Mouse (Mus musculus): ENCODE measurements around the gene Atrnl1.
"Not testable (repeated sequence)": the region's sequence is repeated elsewhere in the genome, so short reads cannot be mapped to it uniquely, and the experiment has no call there.

Gene Atrnl1

DNA sequence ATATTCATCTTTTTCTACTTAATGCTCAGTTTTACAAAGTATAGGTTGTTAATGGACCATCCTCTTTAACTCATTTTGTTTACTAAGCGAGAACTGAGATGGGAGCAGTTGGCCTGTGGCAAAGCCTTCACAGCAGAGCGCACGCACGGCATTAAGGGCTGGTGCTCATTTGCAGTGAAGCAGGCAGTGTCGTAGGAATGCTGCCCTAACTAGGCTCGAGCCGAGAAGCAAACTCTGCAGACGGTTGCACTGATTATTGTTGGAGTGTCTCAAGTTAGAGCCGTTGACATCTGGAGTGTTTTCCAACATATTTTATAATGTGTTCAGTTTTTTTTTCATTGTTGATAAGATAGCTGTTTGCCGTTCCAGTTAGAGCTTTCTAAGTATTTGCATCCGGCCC lies 206.9 kb downstream of the Atrnl1 start:
- DNase-seq (ENCODE audit: low read depth): no peak

- DNase-seq (ENCODE audit: low read depth): no peak
Observed at GRCm38 (mm10) chr19:57823446-57823845, 212.6 kb downstream of the Atrnl1 start.

DNA sequence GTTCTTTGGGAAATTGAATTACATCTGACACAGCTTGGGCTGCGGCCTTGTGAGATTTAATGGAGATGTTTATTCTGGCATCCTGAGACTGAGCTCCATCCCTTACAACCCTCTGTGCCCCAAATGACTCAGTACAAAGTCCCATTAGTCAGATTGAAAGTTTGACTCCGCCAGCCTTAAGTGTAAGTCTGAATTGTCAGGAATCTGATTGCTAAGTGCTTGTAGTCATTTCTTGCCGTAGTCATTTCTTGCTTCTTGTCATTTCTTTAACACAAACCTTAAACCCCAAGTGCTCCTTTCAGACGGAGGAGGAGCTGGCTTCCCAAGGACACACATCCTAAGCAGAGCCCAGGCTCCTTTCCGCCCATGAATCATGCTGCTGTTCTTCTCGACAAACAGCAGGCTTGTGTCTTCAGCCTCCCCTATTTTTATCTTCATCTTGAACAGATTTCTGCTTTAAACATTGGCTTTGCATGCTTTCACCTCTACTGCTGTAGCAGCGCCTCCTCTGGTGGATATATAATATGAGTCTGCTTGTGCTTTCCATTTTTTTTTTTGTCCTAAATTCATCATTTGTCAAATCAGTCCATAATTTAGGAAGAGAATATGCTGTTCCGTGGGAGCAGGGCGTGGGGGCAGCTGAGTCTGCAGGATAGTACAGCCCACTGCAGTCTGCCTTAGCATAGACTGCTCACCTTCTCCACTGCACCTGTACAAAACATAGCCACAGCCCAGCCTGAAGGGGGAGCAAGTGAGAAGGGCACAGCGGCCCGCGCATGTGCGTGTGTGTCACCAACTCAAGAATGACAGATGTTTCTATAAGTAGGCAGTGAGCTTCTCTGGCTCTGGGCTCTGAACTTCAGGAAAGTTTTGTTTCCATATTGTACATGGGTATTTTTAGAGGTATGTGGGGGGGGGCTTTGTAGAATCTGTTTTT lies 214.7 kb downstream of the Atrnl1 start:
- peak; percentile 80 for DNase-seq (ENCODE audit: low read depth)

DNA sequence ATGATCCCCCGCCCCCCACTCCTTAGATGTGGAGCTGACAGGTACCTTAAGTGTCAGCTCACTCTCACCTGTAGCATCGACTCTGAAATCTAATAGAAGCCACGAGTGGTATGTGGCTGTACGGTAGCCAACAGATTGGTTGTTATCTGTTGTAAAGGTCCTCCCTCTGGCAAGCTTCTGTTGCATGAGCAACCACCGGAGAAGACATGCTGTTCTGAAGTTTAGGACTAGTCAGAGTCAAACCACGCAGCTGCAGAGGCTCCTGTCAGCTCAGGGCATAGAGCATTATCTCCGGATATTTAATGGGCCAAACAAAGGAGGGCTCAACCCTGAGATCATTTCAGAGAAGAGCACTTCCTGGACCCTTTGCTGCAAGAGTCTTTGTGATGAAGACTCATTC lies 222.2 kb downstream of the Atrnl1 start:
- no peak for DNase-seq (ENCODE audit: low read depth)

- DNase-seq (ENCODE audit: low read depth): no peak
Observed at GRCm38 (mm10) chr19:57837882-57838281, 227.0 kb downstream of the Atrnl1 start.

- no peak for DNase-seq (ENCODE audit: low read depth)
Observed at GRCm38 (mm10) chr19:57838546-57838945, 227.7 kb downstream of the Atrnl1 start.

DNA sequence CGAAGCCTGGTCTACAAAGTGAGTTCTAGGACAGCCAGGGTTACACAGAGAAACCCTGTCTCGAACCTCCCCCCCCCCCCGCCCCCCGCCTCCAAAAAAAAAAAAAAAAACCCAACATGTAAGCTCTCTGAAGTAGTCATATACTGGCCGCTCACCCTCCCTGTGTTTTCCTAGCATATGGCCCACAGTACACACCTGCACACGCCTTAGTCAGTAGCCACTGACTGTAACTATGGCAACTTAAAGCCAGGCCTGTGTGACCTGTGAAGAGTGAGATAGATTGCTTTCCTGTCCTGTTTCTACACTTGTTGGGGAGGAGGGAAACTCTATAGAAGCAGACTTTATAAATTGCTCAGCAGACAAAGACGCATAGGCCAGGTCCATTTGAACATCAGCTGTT lies 239.1 kb downstream of the Atrnl1 start:
- no peak for DNase-seq (ENCODE audit: low read depth)

- DNase-seq (ENCODE audit: low read depth): no peak
Observed at GRCm38 (mm10) chr19:57868350-57868749, 257.5 kb downstream of the Atrnl1 start.

- no peak for DNase-seq (ENCODE audit: low read depth)
Observed at GRCm38 (mm10) chr19:57870871-57871270, 260.0 kb downstream of the Atrnl1 start.

- DNase-seq (ENCODE audit: low read depth): no peak
Observed at GRCm38 (mm10) chr19:57876057-57876456, 265.2 kb downstream of the Atrnl1 start.

DNA sequence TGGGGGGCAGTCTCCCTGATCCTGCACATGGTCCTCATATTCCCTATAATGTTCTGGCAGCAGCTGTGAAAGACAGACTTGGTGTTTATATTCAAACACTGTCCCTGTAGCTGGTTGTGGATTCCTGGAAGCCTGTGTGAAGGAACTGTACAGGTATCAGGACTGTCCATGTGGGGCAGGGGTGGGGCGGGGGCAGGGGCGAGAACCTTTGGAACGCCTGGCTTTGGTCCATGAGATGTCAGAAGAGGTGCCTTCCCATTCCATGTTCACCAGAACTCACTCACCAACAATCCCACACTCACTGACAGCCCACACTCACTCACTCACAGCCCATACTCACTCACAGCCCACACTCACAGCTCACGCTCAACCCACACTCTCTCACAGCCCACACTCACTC lies 266.5 kb downstream of the Atrnl1 start:
- no peak for DNase-seq (ENCODE audit: low read depth)

DNA sequence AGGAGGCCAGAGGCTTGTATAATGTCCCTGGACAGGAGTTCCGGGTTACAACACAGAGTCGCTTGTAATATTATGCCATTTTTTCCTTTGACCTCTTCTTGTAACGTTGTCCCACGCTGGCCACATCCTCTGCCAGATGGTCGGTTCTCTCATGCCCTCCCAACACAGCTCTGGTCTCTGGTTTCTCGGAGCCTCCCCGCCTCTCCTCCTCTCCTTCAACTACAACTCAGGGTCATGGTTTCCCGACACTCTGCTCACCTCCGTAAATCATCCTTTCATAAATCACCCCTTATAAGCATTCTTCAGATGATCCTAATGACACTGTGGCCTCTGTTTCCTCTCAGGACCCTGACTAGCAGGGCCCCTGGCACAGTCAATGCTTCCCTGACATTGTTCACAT lies 267.7 kb downstream of the Atrnl1 start:
- DNase-seq (ENCODE audit: low read depth): no peak

DNA sequence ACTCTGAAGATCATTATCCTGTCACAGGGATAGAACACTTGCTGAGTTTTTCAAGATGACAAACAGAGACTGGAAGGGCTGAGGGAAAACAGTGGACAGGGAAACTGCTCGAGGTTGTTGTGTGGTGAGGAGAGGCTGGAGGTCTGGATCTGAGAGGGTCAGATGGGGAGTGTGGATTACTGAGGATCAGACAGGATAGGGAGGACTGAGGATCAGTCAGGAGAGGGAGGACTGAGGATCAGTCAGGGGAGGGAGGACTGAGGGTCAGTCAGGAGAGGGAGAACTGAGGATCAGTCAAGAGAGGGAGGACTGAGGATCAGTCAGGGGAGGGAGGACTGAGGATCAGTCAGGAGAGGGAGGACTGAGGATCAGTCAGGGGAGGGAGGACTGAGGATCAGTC lies 269.0 kb downstream of the Atrnl1 start:
- not testable (repeated sequence) for DNase-seq (ENCODE audit: low read depth)

DNA sequence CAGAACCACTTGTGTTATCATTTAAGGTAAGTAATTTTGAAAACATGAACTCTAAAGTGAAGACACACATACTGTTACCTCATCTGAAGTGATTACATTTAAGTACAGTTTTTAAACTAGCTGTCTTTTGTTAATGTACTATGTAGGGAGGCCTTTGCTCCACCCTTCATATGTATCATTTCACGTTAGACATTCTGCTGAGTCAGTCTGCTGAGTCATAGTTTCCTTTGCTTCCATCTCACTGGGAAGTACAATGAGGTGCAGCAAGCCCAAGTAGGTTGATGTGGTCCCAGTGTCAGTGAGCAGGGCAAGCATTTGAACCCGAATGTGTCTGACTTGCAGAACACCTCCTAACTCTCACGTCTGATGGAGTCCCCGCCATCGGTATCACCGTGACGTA lies 271.1 kb downstream of the Atrnl1 start:
- DNase-seq (ENCODE audit: low read depth): peak; percentile 4

- no peak for DNase-seq (ENCODE audit: low read depth)
Observed at GRCm38 (mm10) chr19:57888871-57889270, 278.0 kb downstream of the Atrnl1 start.

DNA sequence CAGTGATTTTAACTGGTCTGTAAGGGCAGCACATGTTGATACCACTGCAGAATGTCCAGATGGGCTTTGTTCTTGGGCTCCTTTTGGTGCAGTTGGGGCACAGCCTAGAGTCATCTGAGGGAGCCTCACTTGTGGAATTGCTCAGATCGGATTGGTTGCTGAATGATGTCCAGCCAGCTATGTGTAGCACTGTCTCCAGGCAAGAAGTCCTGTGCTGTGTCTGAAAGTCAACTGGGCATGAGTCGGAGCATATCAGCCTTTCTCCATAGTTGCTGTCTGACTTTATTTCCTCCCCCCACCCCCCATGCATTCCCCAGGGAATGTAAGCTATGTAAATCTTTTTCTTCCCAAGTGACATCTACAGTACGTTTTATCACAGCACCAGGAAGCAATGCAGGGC lies 278.9 kb downstream of the Atrnl1 start:
- peak; percentile 10 for DNase-seq (ENCODE audit: low read depth)

DNA sequence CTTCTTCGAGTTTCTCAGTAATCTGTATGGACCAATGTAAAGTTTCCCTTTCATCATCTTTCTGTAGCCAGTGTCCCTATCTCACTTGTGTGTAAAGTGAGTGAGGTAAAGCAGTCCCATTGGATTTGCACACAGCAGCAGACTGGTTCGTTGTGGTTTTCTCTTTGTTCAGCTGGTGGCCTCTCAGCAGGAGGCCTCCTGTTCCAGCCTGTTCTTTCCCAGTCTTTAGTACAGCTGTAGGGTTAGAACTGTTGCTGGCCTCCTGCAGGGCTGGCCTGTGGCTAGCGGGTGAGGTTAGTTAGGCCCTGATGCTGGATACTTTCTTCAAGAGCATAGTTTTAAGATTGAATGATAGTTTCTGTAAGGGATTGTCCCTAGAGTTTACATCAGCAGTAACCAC lies 280.1 kb downstream of the Atrnl1 start:
- DNase-seq (ENCODE audit: low read depth): peak; percentile 9

GRCm38 (mm10) chr19:57894191-57894590 lies 283.4 kb downstream of the Atrnl1 start:
- no peak for DNase-seq (ENCODE audit: low read depth)

DNA sequence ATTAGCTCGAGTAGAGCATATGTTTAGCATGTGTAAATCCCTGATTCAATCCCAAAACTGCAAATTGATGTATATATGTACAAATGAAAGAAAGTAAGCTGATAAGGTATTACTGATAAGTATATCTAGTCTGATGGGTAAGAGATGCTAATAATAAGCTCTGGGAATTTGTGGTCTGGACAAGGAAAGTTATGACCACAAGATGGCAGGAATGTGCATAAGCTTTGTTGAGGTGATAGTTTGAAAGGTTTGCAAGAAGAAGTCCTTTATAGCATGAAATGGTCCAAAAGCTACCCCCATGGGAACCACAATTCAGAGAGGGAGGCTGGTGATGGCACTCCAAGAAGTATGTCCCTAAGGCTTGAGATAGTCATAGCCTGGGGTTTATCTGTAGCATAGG lies 289.2 kb downstream of the Atrnl1 start:
- peak; percentile 19 for DNase-seq (ENCODE audit: low read depth)

- DNase-seq (ENCODE audit: low read depth): no peak
Observed at GRCm38 (mm10) chr19:57909466-57909865, 298.6 kb downstream of the Atrnl1 start.

DNA sequence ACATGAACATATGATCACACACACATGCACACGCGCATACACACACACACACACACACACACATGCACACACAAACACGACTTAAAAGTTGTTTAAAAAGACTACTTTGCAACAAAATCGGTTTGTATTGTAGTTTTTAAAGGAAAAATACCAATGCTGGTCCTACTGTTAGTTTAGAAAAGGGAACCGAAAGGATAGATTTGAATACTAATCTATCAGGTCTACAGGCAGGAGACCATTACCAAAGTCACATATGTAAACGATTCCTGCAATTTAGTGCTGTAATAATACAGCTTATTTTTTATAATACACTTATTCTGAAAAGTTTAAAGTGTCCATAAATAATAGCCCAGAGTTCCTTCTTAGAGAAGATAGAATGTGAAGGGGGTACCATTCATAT lies 299.8 kb downstream of the Atrnl1 start:
- DNase-seq (ENCODE audit: low read depth): no peak

- peak; percentile 44 for DNase-seq (ENCODE audit: low read depth)
Observed at GRCm38 (mm10) chr19:57916325-57916724, 305.5 kb downstream of the Atrnl1 start.

DNA sequence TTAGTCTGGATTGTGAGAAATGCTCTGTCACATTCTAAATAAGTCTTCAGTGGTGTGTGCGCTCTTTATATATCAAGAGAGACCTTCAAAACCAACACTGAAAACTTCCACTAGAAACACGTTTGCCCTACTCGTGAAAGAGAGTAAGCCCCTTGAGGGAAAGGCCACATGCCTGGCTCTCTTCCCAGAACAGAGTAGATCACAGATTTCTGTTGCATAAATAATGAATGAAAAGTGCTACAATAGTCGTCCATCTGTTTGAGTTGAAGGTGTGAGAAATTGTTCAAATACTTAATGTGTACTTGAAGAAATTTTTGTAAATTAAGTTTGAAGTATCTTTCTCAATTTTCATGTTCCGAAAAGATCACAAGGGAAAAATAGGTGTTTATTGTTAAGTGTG lies 312.2 kb downstream of the Atrnl1 start:
- no peak for DNase-seq (ENCODE audit: low read depth)

DNA sequence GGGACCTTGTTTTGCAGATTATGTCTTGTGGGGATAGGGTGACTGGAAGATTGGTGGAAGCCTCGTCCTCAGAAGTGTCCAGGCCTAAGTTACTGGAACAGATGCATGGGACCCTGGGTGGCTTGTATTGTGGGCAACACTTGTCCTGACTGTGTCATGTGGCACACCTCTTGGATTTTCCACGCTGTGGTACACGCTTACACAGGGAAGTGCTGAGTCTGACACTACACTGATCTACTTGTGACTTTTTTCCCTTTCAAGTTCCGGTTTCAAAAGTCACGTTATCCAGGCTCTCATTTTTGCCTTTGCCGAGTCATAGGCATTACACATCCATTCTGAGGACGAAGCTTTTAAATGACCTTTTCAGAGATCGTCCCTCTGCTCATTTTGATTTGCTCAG lies 314.0 kb downstream of the Atrnl1 start:
- DNase-seq (ENCODE audit: low read depth): no peak

All from fibroblast of lung, adult 2 months (primary cell).